Mouse (Mus musculus) layer of hippocampus, postnatal 25 days (tissue): ENCODE results near the gene Rps6kb1. TPM values are rescaled to one million over a fixed set of nuclear protein-coding genes. Genes with fewer than 3 reads are reported as not detected.

Experiments
- DNase-seq, 2 experiments: peaks; one replicate each; pipeline ENCODE4 v3.0.0; 2022; ENCODE audit warnings: mixed read lengths in 2 of 2, low spot score in 1 of 2; ENCODE audit errors: extremely low spot score in 1 of 2
- total RNA-seq, 2 experiments: library from RNA; stranded (reverse); gene quantifications; 2 replicates each; pipeline ENCODE4 v1.2.3; 2021

Gene Rps6kb1
- 10 to 100 TPM; 34.5 to 41.6 TPM for total RNA-seq

DNA sequence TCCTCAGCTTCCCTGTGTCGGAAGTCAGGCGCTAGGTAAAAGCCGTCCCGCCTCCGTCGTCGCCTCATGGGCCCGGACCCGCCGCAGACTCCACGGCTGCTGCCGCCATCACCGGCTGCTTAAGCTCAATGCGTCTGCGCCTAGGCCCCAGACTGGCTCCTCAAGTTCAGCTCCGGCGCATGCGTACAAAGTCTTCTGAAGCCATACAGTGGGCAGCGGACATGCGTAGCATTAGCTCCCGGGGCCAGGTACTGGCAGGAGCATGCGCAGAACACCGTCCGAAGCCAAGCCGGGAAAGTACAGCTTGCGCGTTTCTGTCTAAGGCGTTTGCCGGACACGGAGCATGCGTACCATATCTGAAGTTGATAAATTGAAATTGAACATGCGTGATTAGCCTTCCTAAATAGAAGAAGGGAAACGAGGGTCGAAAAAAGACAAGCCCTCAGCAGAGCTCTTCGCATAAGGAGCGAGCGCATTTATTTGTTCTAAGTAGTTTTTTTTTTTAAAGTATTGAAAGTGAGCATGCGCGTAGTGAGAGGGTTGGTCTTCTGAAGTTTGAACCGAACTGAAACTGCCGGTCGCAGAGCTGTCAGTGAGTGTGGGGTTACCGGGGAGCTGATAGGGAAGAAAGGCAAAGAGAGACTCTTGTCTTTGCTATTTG, at the start of gene Rps6kb1, which contains the start of gene Tubd1:
Rps6kb1 (minus strand) TSS at position 167 of the 661 bp plus-strand sequence.
Tubd1 (plus strand) TSS at position 353 of the 661 bp plus-strand sequence.
- DNase-seq: peak; percentile 90 to 97

DNA sequence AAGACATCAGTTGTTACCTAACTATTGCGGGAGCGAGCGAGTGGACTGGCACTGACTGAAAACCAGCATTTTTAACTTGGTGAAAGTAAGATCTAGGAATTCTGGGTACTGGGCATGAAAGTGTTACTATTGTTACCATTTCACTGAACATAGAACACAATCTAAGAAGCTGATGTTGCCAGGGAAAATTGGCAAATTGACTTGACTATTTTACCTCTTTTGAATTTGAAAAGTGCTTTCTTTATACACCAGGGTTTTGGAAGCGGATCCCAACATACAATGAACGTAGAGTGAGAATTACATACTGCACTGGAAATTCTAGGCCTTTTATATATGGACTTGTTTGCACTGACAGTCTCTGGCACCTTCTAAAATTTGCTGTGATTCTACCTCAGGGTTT, 48.8 kb upstream of the Rps6kb1 start:
- no peak for DNase-seq

DNA sequence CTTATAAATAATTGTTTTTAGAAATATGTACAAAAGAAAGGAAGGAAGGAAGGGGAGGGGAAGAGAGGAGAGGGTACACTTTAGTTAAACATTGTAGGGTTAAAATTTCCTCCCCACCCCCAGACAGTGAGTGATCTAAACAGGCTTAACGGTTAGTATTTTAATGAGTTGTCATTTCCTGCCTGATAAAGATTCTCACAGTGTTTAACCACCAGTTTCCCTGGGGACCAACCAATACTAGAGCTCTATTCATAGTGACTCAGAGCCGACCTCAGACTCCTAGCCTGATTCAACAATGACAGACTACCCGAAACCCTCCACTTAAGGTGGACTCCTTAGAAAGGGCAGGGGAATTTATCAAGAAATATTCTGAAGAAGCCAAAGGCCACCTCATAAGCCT, 48.4 kb upstream of the Rps6kb1 start:
- DNase-seq: no peak

DNA sequence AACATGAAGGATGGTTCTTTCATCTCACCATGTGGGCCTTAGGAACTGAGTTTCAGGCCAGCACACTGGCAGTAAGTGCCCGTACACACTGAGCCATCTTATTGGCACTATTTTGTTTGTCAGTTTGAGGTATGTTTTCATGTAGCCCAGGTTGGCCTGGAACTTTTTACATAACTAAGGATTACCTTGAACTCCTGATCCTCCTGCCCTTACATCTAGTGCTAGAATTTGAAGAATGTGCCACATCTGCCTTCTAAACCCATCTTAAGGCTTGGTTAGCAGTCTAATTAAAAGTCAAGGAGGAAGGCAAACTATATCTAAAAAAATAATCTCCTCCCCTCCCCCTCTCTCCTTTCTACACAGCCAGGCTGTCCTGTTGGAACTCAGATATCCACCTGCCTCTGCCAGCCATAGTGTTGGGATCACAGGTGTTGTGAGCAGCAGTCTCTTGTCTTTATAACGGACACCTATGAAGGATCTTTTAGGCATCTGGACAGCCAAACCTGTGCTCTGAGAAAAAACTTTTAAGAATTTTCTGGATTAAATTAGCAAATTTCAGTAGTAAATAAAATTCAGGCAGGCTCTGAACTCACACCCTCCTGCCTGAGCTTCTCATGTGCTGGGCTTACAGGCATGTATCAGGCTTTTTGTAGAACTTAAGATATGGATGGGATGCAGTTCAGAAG, 47.5 kb upstream of the Rps6kb1 start:
- no peak for DNase-seq

DNA sequence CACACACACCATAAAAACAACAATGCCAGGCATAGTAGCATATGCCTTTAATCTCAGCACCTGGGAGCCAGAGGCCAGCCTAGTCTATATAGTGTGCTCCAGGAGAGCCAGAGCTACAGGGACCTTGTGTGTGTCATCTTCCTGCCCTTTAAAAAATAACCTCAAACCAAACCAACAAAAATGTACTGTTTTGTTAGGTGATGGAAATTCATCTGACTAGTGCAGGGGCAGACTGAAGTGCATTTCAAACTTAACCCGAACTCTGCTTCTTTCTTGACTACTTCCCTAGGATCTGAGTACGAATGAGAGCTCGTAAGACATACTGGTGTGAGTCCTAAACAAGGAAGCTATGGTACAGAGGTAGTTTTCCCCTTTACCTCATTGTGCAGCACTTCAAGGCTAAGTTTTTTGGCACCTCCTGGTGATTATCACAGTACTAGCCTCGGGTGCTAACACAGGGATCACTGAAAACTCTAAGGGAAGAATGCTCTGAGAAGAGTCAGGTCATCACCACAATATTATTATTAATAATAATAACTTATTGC, 46.8 kb upstream of the Rps6kb1 start:
- no peak for DNase-seq

DNA sequence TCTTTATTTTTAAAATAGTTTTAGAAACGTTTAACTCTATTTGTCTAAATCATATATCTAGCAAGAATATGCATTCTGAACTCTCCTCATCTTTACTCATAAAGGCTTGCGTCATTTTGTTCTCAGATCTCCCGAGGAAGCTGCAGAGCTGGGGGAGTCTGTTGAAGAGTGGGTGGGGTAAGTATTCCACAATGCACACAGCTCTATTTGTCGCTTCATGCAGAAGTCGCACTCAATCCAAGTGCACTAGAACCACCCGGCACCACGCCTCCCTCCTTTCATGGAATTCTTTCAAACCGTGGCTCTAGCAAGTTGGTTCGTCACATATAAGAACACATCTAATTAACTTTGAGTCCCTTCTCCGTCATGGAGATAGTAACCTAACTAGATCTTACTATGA, 46.0 kb upstream of the Rps6kb1 start:
- no peak for DNase-seq

DNA sequence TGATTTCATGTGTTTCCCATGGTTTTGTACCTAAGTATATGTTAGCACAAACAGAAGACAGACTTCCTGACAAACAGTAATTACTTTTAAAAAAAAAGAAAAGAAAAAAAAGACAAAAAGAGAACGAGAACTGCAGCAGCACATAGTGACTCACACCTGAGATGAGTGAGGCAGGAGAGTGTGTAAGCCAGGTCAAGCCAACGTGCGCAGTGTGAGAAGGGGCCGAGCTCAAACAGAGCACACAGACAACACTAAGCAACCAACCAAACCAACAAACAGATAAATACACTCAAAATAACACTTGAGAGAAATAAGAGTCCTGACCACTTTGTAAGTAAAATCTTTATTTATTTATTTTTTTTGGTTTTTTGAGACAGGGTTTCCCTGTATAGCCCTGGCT, 45.5 kb upstream of the Rps6kb1 start:
- no peak for DNase-seq

DNA sequence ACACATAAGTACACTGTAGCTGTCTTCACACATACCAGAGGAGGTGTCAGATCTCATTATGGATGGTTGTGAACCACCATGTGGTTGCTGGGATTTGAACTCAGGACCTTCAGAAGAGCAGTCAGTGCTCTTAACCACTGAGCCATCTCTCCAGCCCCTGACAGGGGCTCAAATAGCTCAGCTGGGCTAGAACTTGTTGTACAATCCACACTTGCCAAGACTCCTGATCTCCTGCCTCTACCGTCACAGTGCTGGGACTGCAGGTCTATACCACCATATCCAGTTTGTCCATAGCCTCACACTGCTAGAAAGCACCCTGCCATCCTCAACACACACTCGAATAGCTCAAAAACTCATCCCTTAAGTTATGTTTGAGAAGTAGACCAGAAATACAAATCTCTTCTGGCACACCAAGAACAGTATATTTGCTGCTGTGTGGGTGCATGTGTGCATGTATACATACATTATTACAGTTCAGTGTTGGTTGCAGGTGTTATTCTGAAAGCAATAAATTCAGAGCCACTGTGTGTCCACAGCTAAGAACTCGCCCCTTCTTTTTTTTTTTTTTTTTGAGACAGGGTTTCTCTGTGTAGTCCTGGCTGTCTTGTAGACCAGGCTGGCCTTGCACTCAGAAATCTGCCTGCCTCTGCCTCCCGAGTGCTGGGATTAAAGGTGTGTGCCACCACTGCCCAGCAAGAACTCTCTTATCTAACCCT, 44.1 kb upstream of the Rps6kb1 start:
- no peak for DNase-seq

DNA sequence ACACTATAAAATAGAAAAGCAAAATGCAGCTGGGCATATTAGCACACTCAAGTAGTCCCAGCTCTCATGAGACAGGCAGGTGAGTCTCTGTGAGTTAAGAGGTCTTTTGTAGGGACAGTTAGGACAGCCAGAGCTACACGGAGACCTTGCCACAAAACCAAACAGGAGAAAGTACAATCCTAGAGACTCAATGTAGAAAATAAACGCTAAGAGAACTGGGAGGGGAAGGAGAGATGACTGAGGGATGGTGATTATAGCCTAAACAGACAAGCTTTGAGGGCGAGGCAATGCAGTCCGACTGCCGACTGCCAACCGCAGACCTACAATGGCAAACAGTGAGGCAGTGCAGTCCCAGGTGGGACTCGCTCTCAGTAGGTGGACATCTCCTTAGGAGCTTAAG, 43.2 kb upstream of the Rps6kb1 start:
- DNase-seq: no peak

DNA sequence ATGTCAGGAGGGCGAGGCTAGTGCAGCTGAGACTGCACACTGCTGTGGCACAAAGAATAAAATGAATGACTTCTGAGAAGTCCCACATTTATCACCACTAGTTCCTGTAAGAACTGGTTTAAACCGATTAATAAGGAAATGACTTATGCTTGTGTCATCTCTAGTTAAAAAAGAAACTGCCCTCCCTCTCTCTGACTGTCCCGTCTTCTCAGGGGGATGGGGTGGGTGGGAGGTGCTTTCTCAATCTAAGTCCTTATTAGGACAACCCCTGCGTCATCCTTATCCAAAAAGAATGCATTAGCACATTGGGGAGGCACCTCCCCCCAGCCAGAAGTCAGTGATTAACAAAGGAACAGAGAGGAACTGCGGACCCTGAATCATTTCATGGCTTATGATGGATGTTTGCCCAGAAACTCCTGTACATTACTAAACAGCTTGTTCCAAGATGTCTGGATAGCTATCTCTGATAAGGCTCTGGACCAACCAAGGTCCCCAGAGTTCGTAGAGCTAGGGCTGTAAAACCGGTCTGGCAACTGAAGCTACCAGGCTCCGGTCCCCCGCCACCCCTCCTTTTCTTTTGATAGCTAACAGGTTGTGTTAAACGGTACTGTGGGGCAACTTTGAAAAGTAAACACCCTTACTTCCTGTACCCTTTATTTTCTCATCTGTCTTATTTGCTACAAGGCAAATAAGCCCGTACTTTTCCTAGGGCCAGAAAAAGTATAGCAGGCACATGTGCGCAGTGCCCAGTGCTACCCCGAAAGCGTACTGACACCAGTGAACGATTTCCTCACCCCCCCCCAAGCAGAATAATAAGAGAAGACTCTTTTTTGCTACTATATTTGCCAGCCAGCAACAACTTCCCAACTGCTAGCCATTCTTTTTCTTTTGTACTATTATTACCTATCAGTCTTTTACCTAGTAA, 42.5 kb upstream of the Rps6kb1 start:
- no peak for DNase-seq

DNA sequence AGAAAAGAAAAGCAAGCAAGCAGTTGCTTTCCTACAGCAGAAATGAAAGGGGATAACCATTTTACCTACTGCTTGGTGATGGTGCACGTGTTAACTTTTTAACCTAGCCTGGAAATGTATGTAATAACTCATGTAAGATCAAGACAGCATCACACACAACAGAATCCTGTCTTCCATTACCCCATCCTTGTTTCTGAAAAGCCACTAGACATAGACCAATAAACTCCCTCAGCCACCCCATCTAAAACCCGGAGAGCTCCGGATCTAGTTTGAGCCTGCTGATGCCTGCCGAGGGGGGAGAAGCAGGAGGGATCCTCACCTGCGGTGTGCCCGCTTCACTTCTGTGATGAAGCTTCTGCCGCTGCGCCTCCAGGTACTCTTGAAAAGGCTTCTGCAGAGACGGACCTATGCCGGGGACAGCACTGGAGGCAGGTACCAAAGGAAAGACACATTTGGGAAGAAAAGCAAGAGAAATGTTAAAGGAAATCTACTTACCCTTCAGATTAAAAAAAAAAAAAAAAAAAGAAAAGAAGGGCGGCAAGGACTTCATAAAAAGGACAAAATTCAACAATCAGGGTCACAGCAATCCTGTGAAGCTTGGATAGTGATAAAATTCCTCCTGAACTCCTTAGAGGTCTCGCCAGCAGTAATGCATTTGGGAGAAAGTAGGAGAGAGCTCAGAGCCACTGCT, 41.7 kb upstream of the Rps6kb1 start:
- no peak for DNase-seq

DNA sequence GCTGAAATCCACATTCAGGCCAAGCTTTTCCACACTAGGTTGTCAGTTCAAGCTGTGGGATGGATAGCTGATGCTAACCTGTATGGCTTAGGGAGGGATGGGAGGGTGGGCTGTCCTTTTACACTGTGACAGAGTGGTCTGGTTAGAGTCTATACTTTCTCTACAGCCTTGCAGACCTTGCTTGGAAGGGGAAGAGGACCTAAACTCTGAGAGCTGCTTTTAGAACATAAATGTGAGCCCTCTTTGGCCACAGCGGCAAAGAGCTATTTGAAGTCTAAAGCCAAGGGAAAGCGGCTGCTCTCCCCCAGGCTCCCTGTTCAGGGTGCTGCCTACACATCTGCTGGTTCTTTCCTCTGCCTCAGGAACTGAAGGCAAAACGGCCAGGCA, 41.0 kb upstream of the Rps6kb1 start:
- DNase-seq: no peak

DNA sequence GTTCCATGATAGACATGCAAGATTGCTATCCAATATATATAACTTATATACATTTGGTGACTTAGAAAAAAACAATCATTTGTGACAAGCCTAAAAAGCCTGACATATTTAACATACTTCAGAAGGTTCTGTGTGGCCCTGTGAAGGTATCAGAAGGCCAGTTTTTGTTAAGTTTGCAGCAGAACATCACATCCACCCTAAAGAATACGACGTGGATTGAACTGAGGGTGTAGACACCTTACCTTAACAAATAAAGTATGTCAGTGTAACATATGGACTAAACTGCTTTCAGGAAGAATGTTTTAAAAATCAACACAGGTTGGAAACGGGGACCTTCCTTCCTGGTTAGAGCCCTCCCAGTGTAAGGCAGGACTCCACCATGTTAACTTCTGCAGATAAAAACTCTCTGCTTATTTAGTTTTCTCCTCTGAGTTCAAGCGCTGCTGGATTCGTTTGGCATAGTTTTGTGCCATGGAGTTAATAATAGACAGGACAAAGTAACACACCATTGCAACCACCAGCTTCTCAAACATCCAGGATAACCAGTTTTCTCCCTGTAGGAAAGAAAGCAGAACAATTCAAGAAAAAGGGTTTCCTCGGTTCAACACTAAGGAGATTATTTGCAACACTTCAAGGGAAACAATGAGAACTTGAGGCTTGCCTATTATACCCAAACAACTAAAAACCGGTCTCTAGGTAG, 40.4 kb upstream of the Rps6kb1 start:
- no peak for DNase-seq

DNA sequence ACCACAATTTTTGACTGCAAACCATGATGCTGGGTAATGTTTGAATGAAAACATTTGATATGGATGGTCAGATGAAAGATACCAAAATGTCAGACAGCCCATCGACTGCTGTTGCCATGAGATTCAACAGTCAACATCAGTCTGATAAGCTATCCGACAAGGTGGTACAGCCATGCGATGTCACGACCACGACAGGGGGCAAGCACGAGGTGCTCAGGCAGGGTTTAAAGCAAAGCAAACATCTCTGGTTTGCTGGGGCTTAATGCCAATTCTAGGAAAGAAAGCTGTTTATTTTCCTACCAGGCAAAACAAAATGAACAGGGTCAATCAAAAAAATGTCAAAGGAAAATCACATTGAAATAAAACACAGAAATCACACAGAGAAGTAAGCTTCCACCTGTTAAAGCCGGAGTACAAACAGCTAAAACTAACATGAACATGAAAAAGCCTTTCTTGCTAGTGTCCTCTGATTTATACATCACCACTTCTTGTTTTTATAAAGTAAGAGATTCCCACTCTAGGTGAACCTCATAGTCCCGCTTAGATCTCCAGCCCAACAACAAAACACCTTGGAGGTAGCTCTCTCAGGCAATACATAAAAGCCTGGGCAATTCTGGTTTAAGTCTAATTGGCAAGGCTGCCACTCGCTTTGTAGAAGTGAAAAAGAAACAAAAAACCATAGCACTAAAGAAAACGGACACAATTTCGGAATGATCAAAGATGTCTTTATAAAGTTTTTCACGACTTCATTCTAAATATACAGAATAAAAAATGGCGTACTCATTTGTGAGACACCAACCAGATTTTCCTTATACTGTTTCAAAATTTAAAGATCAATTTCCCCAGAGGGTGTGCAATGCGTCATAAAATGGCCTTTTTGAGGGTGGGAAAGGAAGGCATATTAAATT, 39.6 kb upstream of the Rps6kb1 start:
- DNase-seq: no peak

DNA sequence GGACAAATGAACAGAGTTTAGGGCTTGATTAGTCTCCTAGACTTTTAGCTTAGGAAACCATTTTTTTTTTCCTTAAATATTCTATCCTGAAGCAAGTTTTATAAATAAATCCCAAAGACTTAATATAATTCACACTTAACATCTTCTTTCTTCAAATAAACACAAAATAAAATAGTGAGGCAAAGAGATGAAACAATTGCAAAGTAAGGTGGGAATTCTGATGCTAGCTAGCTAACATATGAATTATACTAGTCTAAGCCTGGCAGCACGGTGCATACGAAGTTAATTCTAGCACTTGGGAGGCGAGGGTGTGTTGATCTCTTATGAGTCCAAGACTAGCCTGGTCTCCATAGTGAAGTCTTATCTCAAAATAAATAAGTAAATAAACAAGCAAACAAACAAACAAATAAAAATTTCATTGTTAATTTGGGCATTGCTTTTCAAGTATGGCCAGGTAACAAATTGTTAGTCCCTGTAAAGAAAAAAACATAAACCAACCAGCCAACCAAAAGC, 38.8 kb upstream of the Rps6kb1 start:
- DNase-seq: no peak

DNA sequence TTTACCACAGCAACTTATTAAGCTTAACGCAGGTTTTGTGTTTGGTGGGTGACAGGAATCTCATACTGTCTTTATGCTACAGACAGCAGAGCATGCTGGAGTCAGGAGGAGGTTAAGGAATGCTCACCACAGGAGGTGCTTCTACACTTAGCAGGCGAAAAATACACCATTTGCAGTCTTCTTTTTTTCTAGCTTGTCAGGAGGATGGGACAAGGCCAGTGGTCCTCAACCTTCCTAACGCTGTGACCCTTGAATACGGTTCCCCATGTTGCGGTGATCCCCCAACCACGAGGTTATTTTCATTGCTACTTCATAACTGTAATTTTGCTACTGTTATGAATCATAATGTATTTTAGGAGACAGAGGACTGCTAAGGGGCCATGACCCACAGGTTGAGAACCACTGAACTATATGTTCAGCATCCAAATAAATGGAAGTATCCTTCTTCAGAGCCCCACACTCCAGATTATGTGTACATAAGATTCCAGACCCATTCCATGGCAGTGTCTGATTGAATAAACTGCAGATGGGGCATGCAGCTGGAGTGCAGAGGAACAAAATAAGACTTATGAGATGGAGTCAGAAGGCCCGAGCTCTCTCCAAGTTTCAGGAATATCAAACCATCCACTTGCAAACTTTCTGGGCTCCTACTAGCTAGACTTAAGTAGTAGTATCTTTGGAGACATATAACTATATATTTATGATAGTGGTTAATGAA, 38.1 kb upstream of the Rps6kb1 start:
- no peak for DNase-seq

DNA sequence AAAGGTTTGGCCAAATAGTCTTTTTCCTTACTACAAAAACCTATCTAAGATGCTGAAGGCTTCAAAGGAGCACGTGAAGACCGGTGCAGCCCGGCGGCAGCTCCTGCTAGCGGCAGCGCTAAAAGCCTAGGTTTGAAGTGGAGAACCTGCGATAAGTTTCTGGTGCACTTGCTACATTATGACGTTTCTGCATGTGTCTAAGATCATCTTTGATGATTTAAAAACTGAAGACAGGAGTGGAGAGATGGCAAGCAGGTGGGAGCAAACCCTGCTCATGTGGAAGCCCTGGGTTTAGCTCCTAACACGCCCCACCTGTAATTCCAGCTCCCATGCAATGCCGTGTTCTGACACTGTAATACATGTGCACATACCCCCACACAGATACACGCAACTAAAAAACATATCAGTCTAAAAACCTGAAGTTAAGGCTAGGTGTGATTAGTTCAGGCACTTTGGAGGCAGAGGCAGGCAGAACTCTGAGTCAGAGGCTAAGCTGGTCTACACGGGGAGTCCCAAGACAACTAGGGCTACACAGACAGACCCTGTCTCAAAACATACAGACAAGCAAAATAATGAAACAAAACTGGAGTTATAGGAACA, 37.4 kb upstream of the Rps6kb1 start:
- no peak for DNase-seq
